Mouse (Mus musculus) liver, embryonic 14.5 days (tissue): Measurements from ENCODE around the gene Aamp. TPM values are rescaled to one million over a fixed set of nuclear protein-coding genes. Genes with fewer than 3 reads are reported as not detected.
"Not testable (repeated sequence)": the region's sequence is repeated elsewhere in the genome, so short reads cannot be mapped to it uniquely, and the experiment has no call there.

Experiments
- ATAC-seq: fragments of 200-750 bp; cut with Nextera tagmentation; 2 replicates; pipeline ENCODE4 v1.8.0; 2017; ENCODE audit warnings: moderate number of reproducible peaks, mild to moderate bottlenecking, moderate library complexity; ENCODE audit not compliant: insufficient read depth
- DNase-seq, 3 experiments: peaks; one replicate each; pipeline ENCODE4 v3.0.0-alpha.2; 2012 to 2013; ENCODE audit warnings: low read depth in 3 of 3, low spot score in 3 of 3
- H3K27ac ChIP-seq: fragments of 300-500 bp; sonication (generic); 2 replicates; pipeline ENCODE4 v1.5.1; 2014; ENCODE audit warnings: moderate library complexity, mild to moderate bottlenecking, control low read depth, inconsistent platforms
- H3K27me3 ChIP-seq: fragments of 300-500 bp; sonication (generic); 2 replicates; pipeline ENCODE4 v1.6.1; 2014; ENCODE audit warnings: mild to moderate bottlenecking, low read length, moderate library complexity; ENCODE audit not compliant: control insufficient read depth, insufficient read depth
- H3K36me3 ChIP-seq: fragments of 300-500 bp; sonication (generic); replicated peaks from 2 replicates; pipeline ENCODE4 v1.6.1; 2014; ENCODE audit warnings: low read depth; ENCODE audit not compliant: control insufficient read depth, insufficient read depth
- H3K4me1 ChIP-seq, 2 experiments: fragments of 200-500 bp in 1 of 2; fragments of 300-500 bp in 1 of 2; sonication (generic) in 1 of 2; replicated peaks; 2 replicates each; pipeline ENCODE4 v1.6.1; 2012 to 2014; ENCODE audit warnings: antibody characterized with exemption in 1 of 2, inconsistent platforms in 1 of 2, low read length in 1 of 2; ENCODE audit not compliant: control insufficient read depth in 2 of 2, insufficient read depth in 2 of 2
- H3K4me2 ChIP-seq: fragments of 300-500 bp; sonication (generic); 2 replicates; pipeline ENCODE4 v1.6.1; 2014; ENCODE audit warnings: low read depth, mild to moderate bottlenecking, control low read depth, moderate library complexity
- H3K4me3 ChIP-seq, 2 experiments: fragments of 200-500 bp in 1 of 2; fragments of 300-500 bp in 1 of 2; sonication (generic) in 1 of 2; 2 replicates each; pipeline ENCODE4 v1.5.1; 2012 to 2014; ENCODE audit warnings: low read depth in 2 of 2, low read length in 2 of 2, mild to moderate bottlenecking in 2 of 2, control low read depth in 1 of 2, inconsistent platforms in 1 of 2, moderate library complexity in 1 of 2; ENCODE audit not compliant: insufficient read depth in 1 of 2
- H3K9ac ChIP-seq: fragments of 300-500 bp; sonication (generic); replicated peaks from 2 replicates; pipeline ENCODE4 v1.6.1; 2014; ENCODE audit warnings: mild to moderate bottlenecking, control low read depth, moderate library complexity
- H3K9me3 ChIP-seq: fragments of 300-500 bp; sonication (generic); 2 replicates; pipeline ENCODE4 v1.6.1; 2016; ENCODE audit warnings: low read length, mixed read lengths; ENCODE audit not compliant: control insufficient read depth
- CTCF ChIP-seq: IDR thresholded peaks from 2 replicates; pipeline ENCODE4 v1.5.1; 2016; ENCODE audit warnings: antibody characterized with exemption, low read depth, control low read depth
- EP300 ChIP-seq: IDR thresholded peaks from 2 replicates; pipeline ENCODE4 v1.6.1; 2016; ENCODE audit warnings: antibody characterized with exemption, low read depth
- WGBS: fragments of 180-500 bp; shearing (Covaris S2); extraction: QIAGEN DNeasy Blood & Tissue Kit; methylation state at CpG from one replicate; pipeline ENCODE4 v1.1.7; 2014; ENCODE audit not compliant: insufficient replicate concordance; 5-methylcytosine and 5-hydroxymethylcytosine counted together
- polyA plus RNA-seq, 2 experiments: library from polyadenylated mRNA; depleted of rRNA in 1 of 2; stranded (reverse) in 1 of 2; unstranded in 1 of 2; fragments of >200 nt; fragmentation: Nextera tagmentation in 1 of 2; extraction: Ambion mirVana in 1 of 2; gene quantifications; 2 replicates each; pipeline versions ENCODE4 v1.2.1 to v1.2.3; 2012 to 2014

Gene Aamp
- polyA plus RNA-seq, 2 experiments = 55.8 to 84.4 TPM

DNA sequence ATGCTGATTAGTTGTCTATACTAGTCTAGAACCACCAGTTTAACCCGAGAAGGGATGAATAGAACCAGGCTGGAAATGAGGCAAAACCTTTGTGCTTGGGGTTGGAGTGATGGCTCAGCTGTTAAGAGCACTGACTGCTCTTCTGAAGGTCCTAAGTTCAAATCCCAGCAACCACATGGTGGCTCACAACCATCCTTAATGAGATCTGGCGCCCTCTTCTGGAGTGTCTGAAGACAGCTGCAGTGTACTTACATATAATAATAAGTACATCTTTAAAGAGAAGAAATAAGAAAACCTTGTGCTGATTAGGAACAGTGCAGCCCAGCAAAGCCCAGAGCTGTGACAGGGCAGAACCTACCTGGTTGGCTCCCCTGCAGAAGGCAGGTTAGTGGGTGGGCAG is 42.4 kb upstream of the Aamp start:
- H3K9ac ChIP-seq, ATAC-seq, H3K27me3 ChIP-seq, H3K4me3 ChIP-seq, H3K9me3 ChIP-seq, H3K4me2 ChIP-seq, H3K36me3 ChIP-seq, DNase-seq, H3K27ac ChIP-seq: not testable (repeated sequence)
- TF ChIP-seq CTCF = peak; percentile 51
- H3K4me1 ChIP-seq = peaks cover 14 to 18% of the 10 kb centered on the region in 2 experiments
- WGBS = 50% methylated on average over 2 of the region's 2 CpGs

DNA sequence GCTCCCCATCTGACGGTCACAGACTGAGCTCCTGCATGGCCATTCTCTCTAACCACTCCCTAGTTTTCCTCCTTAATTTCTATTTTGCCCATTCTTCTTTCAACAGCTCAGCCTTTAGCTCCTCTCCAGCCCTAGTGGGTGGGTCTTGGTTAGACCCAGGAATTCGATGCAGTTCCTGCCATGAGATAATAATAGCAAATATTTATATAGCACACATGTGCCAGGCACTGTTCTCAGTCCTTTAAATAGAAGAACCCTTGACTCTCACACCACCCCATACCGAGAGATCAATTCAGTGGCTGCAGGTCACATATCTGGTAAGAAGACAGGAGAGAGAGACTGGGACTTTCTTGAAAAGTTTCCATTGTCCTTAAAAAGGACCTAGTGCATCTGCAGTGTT is 36.9 kb upstream of the Aamp start:
- H3K27ac ChIP-seq = no peak overlapping the region
- no peak for TF ChIP-seq CTCF
- TF ChIP-seq EP300 = no peak
- no peaks in the 10 kb centered on the region for H3K4me1 ChIP-seq
- H3K36me3 ChIP-seq = no peaks in the 10 kb centered on the region
- no peak for DNase-seq
- H3K27me3 ChIP-seq = no peaks in the 10 kb centered on the region
- no peak overlapping the region for H3K9ac ChIP-seq
- ATAC-seq = no peak
- no peak overlapping the region for H3K4me2 ChIP-seq
- H3K4me3 ChIP-seq = no peak overlapping the region
- H3K9me3 ChIP-seq = no peaks in the 10 kb centered on the region
- WGBS = 58% methylated on average over 3 of the region's 3 CpGs

DNA sequence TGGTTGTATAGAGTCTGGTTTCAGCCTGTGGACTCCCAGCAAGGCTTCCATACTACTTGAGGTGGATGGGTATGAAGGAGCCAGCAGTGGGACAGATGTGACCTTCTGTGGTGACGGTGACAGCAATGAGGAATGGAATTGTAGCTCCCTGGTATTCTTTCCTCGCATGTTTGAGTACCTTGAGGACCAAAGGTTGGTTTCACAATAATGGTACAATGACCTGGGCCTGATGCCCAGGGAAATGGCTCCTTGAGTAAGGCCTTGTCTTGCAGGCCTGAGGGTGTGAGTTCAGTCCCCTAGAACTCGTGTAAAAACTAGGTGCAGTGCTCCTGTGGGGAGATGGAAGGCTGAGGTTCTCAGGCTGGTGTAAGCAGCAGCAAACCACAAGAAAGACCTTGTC is 34.2 kb upstream of the Aamp start:
- Histone ChIP-seq H3K36me3 (no peaks in the 10 kb centered on the region), H3K27ac (no peak overlapping the region), H3K9me3 (no peaks in the 10 kb centered on the region), H3K27me3 (no peaks in the 10 kb centered on the region), H3K4me3 (no peak overlapping the region), H3K4me1 (no peaks in the 10 kb centered on the region), H3K4me2 (no peak overlapping the region), H3K9ac (no peak overlapping the region)
- 64% methylated on average over 3 of the region's 3 CpGs for WGBS
- no peak for TF ChIP-seq EP300
- no peak for TF ChIP-seq CTCF
- ATAC-seq (no peak), DNase-seq (no peak)

DNA sequence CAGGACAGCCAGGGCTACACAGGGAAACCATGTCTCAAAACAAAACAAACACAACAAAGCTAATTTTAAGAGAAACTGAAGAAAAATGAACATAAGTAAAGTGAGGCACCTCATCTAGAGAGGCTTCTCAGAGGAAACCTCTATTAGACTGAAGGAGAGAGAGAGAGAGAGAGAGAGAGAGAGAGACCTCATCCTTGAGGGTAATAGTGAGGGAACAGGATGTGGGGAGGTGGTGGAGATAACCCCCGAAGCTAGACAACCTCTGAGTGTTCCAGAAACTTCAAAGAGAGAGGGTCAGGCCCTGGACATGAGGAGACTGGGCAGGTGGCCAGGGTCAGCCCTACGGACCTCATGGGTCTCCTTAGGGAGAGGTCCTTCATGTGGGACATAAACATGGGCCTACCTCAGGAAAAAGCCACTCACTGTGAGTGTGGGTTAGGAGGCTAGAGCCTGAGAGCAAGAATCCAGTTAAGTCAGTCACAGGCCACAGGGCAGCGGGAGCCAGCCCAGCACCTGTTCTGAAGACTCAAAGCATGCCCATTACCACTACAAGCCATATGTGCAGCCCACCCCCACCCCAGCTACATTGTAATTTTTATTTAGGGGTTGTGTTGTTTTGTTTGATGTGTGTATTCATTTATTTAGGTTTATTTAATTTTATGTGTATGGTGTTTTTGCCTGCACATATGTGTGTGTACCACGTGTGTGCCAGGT is 31.7 kb upstream of the Aamp start:
- TF ChIP-seq CTCF (no peak), EP300 (no peak)
- no peak for DNase-seq
- Histone ChIP-seq H3K36me3 (no peaks in the 10 kb centered on the region), H3K27ac (no peak overlapping the region), H3K4me3 (no peak overlapping the region), H3K9me3 (no peaks in the 10 kb centered on the region), H3K4me2 (no peak overlapping the region), H3K27me3 (no peaks in the 10 kb centered on the region), H3K9ac (no peak overlapping the region), H3K4me1 (no peaks in the 10 kb centered on the region)
- 57% methylated on average over 4 of the region's 4 CpGs for WGBS
- ATAC-seq = no peak

DNA sequence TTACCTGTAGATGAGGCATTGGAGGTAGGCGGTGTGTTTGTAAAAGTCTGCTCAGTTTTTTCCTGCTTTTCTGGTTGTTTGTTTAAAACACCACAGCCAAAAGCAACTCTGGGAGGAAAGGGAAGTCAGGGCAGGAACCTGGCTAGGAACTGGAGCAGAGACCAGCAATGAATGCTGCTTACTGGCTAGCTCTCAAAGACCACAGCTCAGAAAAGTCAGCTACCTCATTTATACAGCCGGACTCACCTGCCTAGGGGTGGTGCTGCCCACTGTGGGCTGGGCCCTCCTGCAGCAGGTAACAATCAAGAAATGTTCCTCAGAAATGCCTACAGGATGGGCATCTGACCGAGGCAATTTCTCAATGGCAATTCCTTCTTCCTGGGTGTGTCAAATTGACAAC is 30.3 kb upstream of the Aamp start:
- no peak overlapping the region for H3K4me2 ChIP-seq
- H3K27me3 ChIP-seq = no peaks in the 10 kb centered on the region
- no peaks in the 10 kb centered on the region for H3K9me3 ChIP-seq
- no peak for TF ChIP-seq EP300
- TF ChIP-seq CTCF = no peak
- no peak for DNase-seq
- no peak overlapping the region for H3K27ac ChIP-seq
- 62% methylated on average over 3 of the region's 3 CpGs for WGBS
- H3K36me3 ChIP-seq = no peaks in the 10 kb centered on the region
- ATAC-seq = no peak
- H3K4me1 ChIP-seq = peaks cover 0 to 4% of the 10 kb centered on the region in 2 experiments; a peak in 1 of 4 replicates
- no peak overlapping the region for H3K4me3 ChIP-seq
- H3K9ac ChIP-seq = no peak overlapping the region
